Mouse (Mus musculus) embryonic facial prominence, embryonic 13.5 days (tissue): ENCODE data around the gene Gm20792. TPM values are rescaled to one million over a fixed set of nuclear protein-coding genes. Genes with fewer than 3 reads are reported as not detected.
"Not testable (repeated sequence)": the region's sequence is repeated elsewhere in the genome, so short reads cannot be mapped to it uniquely, and the experiment has no call there.

Experiments
- ATAC-seq: fragments of 200-750 bp; cut with Nextera tagmentation; 2 replicates; pipeline ENCODE4 v1.8.0; 2017; ENCODE audit warnings: low read depth; ENCODE audit not compliant: insufficient number of reproducible peaks, insufficient read depth, low FRiP score, low TSS enrichment
- H3K27ac ChIP-seq: fragments of 300-500 bp; sonication (generic); 2 replicates; pipeline ENCODE4 v1.5.1; 2015; ENCODE audit warnings: moderate library complexity, mild to moderate bottlenecking, inconsistent platforms
- H3K27me3 ChIP-seq: fragments of 300-500 bp; sonication (generic); 2 replicates; pipeline ENCODE4 v1.6.1; 2015; ENCODE audit warnings: mild to moderate bottlenecking, inconsistent platforms
- H3K36me3 ChIP-seq: fragments of 300-500 bp; sonication (generic); 2 replicates; pipeline ENCODE4 v1.6.1; 2015; ENCODE audit warnings: mild to moderate bottlenecking, inconsistent platforms
- H3K4me1 ChIP-seq: fragments of 300-500 bp; sonication (generic); 2 replicates; pipeline ENCODE4 v1.6.1; 2015; ENCODE audit warnings: inconsistent platforms
- H3K4me2 ChIP-seq: fragments of 300-500 bp; sonication (generic); 2 replicates; pipeline ENCODE4 v1.6.1; 2015; ENCODE audit warnings: moderate library complexity, mild to moderate bottlenecking, inconsistent platforms
- H3K4me3 ChIP-seq: fragments of 300-500 bp; sonication (generic); 2 replicates; pipeline ENCODE4 v1.5.1; 2015; ENCODE audit warnings: mild to moderate bottlenecking, inconsistent platforms
- H3K9ac ChIP-seq: fragments of 300-500 bp; sonication (generic); 2 replicates; pipeline ENCODE4 v1.6.1; 2015; ENCODE audit warnings: mild to moderate bottlenecking, inconsistent platforms
- H3K9me3 ChIP-seq: fragments of 300-500 bp; sonication (generic); 2 replicates; pipeline ENCODE4 v1.6.1; 2016; ENCODE audit warnings: inconsistent platforms
- WGBS: fragments of 180-500 bp; shearing (Covaris S2); methylation state at CpG from one replicate; pipeline ENCODE4 v1.1.7; 2015; ENCODE audit warnings: mixed read lengths; 5-methylcytosine and 5-hydroxymethylcytosine counted together
- polyA plus RNA-seq: library from polyadenylated mRNA; unstranded; fragments of >200 nt; fragmentation: Nextera tagmentation; extraction: Ambion mirVana; gene quantifications from 2 replicates; pipeline ENCODE4 v1.2.1, GENCODE M21; 2015

Gm20792 gene
- not detected in 2 replicates for polyA plus RNA-seq

DNA sequence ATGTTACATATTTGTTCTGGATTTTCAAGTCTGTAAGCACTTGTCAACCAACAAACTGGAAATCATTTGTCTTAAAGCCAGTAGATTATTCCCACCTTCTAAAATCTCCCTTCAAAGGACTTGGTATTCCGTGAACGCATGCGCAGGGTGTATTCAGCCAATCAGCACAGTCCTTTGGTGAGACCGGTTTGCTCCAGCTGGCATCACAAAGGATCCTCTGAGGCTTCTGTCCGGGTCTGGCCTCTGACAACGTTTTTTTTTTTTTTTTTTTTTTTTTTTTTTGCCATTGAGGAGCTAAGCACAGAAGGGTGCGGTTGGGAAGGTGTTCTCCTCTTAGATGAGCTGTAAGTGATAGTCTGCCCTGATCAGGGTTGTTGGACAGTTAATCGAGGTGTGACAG lies at the start of gene Gm20792:
TSS of gene Gm20792 (plus strand) at position 301 of the 400 bp plus-strand sequence.
- no CpG with 5 or more reads among the region's 8 CpGs for WGBS
- not testable (repeated sequence) for ATAC-seq, H3K36me3 ChIP-seq, H3K27ac ChIP-seq, H3K4me1 ChIP-seq, H3K9me3 ChIP-seq, H3K4me2 ChIP-seq, H3K4me3 ChIP-seq, H3K9ac ChIP-seq, H3K27me3 ChIP-seq
